Mouse (Mus musculus): ENCODE data around the gene Tmem80. TPM values are rescaled to one million over a fixed set of nuclear protein-coding genes. Genes with fewer than 3 reads are reported as not detected.
A peak's percentile ranks its signal among the peaks of the same experiment; 100 is the strongest.

The Tmem80 gene
- polyA plus RNA-seq, 1 experiment from 2014 or later: 23.3 TPM

DNA sequence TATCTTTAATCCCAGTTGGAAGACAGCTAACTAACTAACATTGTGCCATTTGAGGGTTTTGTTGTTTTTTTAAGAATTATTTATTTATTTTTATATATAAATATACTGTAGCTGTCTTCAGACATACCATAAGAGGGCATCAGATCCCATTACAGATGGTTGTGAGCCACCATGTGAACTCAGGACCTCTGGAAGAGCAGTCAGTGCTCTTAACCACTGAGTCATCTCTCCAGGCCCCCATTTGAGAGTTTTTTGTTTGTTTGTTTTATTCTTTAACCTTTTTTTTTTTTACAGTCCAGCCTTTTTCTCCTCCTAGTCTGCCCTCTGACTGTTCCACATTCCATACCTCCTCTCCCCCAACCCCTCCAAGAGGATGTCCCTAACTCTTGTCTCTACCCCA lies 3.2 kb downstream of the Tmem80 start:
- Histone ChIP-seq H3K27me3 (replicated peaks; ENCODE audit: control insufficient read depth, insufficient read depth, low read length) (no peaks in the 10 kb centered on the region), H3K4me1 (replicated peaks; ENCODE audit: control insufficient read depth, insufficient read depth, low read length) (peaks cover 12% of the 10 kb centered on the region), H3K36me3 (ENCODE audit: control insufficient read depth, insufficient read depth) (peaks cover 15% of the 10 kb centered on the region; the same call in 1 of the 2 replicates), H3K27ac (ENCODE audit: low read depth, low read length) (no peak overlapping the region), H3K4me2 (replicated peaks; ENCODE audit: low read depth) (no peak overlapping the region), H3K9me3 (ENCODE audit: control insufficient read depth) (no peaks in the 10 kb centered on the region), H3K4me3 (ENCODE audit: low read depth, low read length) (no peak overlapping the region), H3K9ac (ENCODE audit: low read depth, low read length) (no peak overlapping the region)
- no peak for ATAC-seq
- TF ChIP-seq CTCF (IDR thresholded peaks at IDR 0.05; ENCODE audit: low read depth): no peak

DNA sequence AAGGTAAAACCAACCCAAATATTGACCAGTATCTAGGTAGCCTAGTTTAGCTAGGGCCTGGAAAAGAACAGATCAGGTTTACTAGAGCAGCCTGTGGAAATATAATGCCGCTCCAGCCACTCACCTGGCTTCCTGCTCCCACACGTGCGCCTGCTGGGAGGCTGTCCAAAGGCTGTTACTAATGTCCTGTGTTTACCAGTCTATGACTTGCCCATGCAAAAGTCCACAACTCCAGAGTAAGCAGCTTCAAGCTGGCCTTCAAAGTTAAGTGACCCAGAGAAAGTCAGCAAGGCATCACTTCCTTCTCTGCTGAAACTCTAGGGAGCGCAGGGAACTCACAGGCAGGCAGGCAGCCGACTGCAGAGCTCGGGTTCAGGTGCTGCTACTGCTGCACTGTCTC lies 4.5 kb downstream of the Tmem80 start:
- no peak for ATAC-seq
- H3K4me3 ChIP-seq (ENCODE audit: low read depth, low read length): no peak overlapping the region
- no peak for TF ChIP-seq CTCF (IDR thresholded peaks at IDR 0.05; ENCODE audit: low read depth)
- WGBS: 56% methylated on average over 6 of the region's 6 CpGs
- peaks cover under 1% of the 10 kb centered on the region for H3K4me1 ChIP-seq (replicated peaks; ENCODE audit: control insufficient read depth, insufficient read depth, low read length)
- H3K9ac ChIP-seq (ENCODE audit: low read depth, low read length): no peak overlapping the region
- H3K27me3 ChIP-seq (replicated peaks; ENCODE audit: control insufficient read depth, insufficient read depth, low read length): no peaks in the 10 kb centered on the region
- H3K9me3 ChIP-seq (ENCODE audit: control insufficient read depth): no peaks in the 10 kb centered on the region
- no peak overlapping the region for H3K4me2 ChIP-seq (replicated peaks; ENCODE audit: low read depth)
- peak overlapping the region; percentile 31; the same call in 1 of the 2 replicates for H3K27ac ChIP-seq (ENCODE audit: low read depth, low read length)
- peaks cover 23% of the 10 kb centered on the region; the same call in 1 of the 2 replicates for H3K36me3 ChIP-seq (ENCODE audit: control insufficient read depth, insufficient read depth)

DNA sequence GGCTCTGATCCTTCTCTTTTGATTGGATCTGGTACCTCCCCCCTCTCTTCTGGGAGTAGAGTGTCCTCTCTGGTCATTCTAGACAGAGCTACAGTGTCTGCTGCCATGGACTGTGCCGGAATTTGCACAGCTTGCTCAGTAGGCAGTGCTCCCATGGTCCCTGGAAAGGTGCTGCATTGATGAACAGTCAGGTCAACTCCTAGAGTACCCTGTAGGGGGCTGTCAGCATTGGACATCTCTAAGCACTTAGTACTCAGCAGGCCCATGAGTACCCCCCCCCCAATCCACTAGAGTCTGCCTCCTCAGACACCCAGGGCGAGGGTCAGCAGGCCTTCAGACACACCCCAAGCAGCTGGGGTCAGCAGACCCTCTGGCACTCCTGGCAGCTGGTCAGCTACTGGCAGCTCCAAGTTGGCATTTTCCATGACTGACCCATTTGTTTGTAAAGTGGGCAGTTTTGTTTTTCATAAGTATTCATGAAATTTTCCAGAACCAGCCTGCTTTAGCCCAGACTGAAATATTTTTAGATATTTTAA lies 7.6 kb downstream of the Tmem80 start:
- WGBS: 78% methylated on average over 2 of the region's 2 CpGs
- H3K4me2 ChIP-seq (replicated peaks; ENCODE audit: low read depth): no peak overlapping the region
- peaks cover 7% of the 10 kb centered on the region; the same call in 1 of the 2 replicates for H3K4me1 ChIP-seq (replicated peaks; ENCODE audit: control insufficient read depth, insufficient read depth, low read length)
- no peak overlapping the region for H3K4me3 ChIP-seq (ENCODE audit: low read depth, low read length)
- ATAC-seq: no peak
- no peaks in the 10 kb centered on the region for H3K9me3 ChIP-seq (ENCODE audit: control insufficient read depth)
- H3K9ac ChIP-seq (ENCODE audit: low read depth, low read length): no peak overlapping the region
- H3K27me3 ChIP-seq (replicated peaks; ENCODE audit: control insufficient read depth, insufficient read depth, low read length): no peaks in the 10 kb centered on the region
- H3K36me3 ChIP-seq (ENCODE audit: control insufficient read depth, insufficient read depth): peaks cover 23% of the 10 kb centered on the region; the same call in 1 of the 2 replicates
- H3K27ac ChIP-seq (ENCODE audit: low read depth, low read length): no peak overlapping the region
- TF ChIP-seq CTCF (IDR thresholded peaks at IDR 0.05; ENCODE audit: low read depth): no peak; the same call in 1 of the 2 replicates

DNA sequence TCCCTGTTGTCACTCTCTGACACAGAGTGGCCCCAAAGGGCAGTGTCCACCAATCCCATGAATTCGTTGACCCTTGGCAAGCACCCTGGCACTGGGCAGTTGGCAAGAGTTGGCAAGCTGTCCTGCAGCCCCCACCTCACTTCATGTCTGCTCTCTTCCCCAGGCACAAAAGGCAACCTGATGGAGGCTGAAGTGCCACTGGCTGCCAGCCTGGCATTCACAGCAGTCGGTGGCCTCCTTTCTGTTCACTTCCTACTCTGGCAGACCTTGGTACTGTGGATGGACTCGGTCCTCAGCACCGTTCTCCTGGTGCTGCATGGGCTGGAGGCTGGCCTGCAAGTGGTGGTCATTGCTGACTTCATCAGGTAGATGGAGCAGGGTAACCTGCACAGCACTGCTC lies 8.1 kb downstream of the Tmem80 start:
- Histone ChIP-seq H3K9me3 (ENCODE audit: control insufficient read depth) (no peaks in the 10 kb centered on the region), H3K4me1 (replicated peaks; ENCODE audit: control insufficient read depth, insufficient read depth, low read length) (peaks cover 7% of the 10 kb centered on the region; the same call in 1 of the 2 replicates), H3K27me3 (replicated peaks; ENCODE audit: control insufficient read depth, insufficient read depth, low read length) (no peaks in the 10 kb centered on the region), H3K4me3 (ENCODE audit: low read depth, low read length) (no peak overlapping the region), H3K9ac (ENCODE audit: low read depth, low read length) (no peak overlapping the region), H3K36me3 (ENCODE audit: control insufficient read depth, insufficient read depth) (peaks cover 23% of the 10 kb centered on the region; the same call in 1 of the 2 replicates), H3K4me2 (replicated peaks; ENCODE audit: low read depth) (no peak overlapping the region), H3K27ac (ENCODE audit: low read depth, low read length) (no peak overlapping the region)
- ATAC-seq: no peak
- 86% methylated on average over 4 of the region's 4 CpGs for WGBS
- TF ChIP-seq CTCF (IDR thresholded peaks at IDR 0.05; ENCODE audit: low read depth): no peak

GRCm38 (mm10) chr7:141336296-141336695 lies 8.8 kb downstream of the Tmem80 start:
- Histone ChIP-seq H3K9me3 (ENCODE audit: control insufficient read depth) (no peaks in the 10 kb centered on the region), H3K27ac (ENCODE audit: low read depth, low read length) (no peak overlapping the region), H3K36me3 (ENCODE audit: control insufficient read depth, insufficient read depth) (peaks cover 23% of the 10 kb centered on the region; the same call in 1 of the 2 replicates), H3K4me2 (replicated peaks; ENCODE audit: low read depth) (no peak overlapping the region), H3K4me1 (replicated peaks; ENCODE audit: control insufficient read depth, insufficient read depth, low read length) (peaks cover 8% of the 10 kb centered on the region; the same call in 1 of the 2 replicates), H3K4me3 (ENCODE audit: low read depth, low read length) (no peak overlapping the region), H3K27me3 (replicated peaks; ENCODE audit: control insufficient read depth, insufficient read depth, low read length) (no peaks in the 10 kb centered on the region), H3K9ac (ENCODE audit: low read depth, low read length) (no peak overlapping the region)
- ATAC-seq: no peak
- no peak for TF ChIP-seq CTCF (IDR thresholded peaks at IDR 0.05; ENCODE audit: low read depth)
- WGBS: 78% methylated on average over 3 of the region's 3 CpGs

GRCm38 (mm10) chr7:141337716-141338416 lies 10.3 kb downstream of the Tmem80 start:
- peaks cover 27% of the 10 kb centered on the region; the same call in 1 of the 2 replicates for H3K36me3 ChIP-seq (ENCODE audit: control insufficient read depth, insufficient read depth)
- no peaks in the 10 kb centered on the region for H3K9me3 ChIP-seq (ENCODE audit: control insufficient read depth)
- peak overlapping the region; percentile 57; the same call in 1 of the 2 replicates for H3K4me3 ChIP-seq (ENCODE audit: low read depth, low read length)
- no peaks in the 10 kb centered on the region for H3K27me3 ChIP-seq (replicated peaks; ENCODE audit: control insufficient read depth, insufficient read depth, low read length)
- 50% methylated on average over 3 of the region's 3 CpGs for WGBS
- peak overlapping the region; percentile 98 for H3K27ac ChIP-seq (ENCODE audit: low read depth, low read length)
- H3K4me1 ChIP-seq (replicated peaks; ENCODE audit: control insufficient read depth, insufficient read depth, low read length): peaks cover 16% of the 10 kb centered on the region; the same call in 1 of the 2 replicates
- no peak for TF ChIP-seq CTCF (IDR thresholded peaks at IDR 0.05; ENCODE audit: low read depth)
- peak overlapping the region; percentile 73 for H3K4me2 ChIP-seq (replicated peaks; ENCODE audit: low read depth)
- H3K9ac ChIP-seq (ENCODE audit: low read depth, low read length): no peak overlapping the region
- ATAC-seq: no peak

All from intestine, postnatal 0 days (tissue).